Mouse (Mus musculus): Measurements from ENCODE around the gene Wnk2.
A peak's percentile ranks its signal among the peaks of the same experiment; 100 is the strongest.

GRCm38 (mm10) chr13:49172971-49173596 is 25.3 kb upstream of the Wnk2 start:
- TF ChIP-seq POLR2A (IDR thresholded peaks at IDR 0.05; ENCODE audit: extremely low read depth, insufficient read depth, low read length) (no peak), CTCF (IDR thresholded peaks at IDR 0.05; ENCODE audit: extremely low read depth, insufficient read depth, low read length) (peak; percentile 86)

Data from cortical plate, adult 2 months (tissue).